Mouse (Mus musculus) lung, postnatal 36 days (tissue): ENCODE measurements at regions not wholly inside any gene's neighbourhood (a gene's known extent, or its start where the extent isn't known, plus 50 kb on each side); places are given as distances from the start of the nearest gene placed in this dataset.

ENCODE experiments used
- DNase-seq: peaks from one replicate; pipeline ENCODE4 v3.0.0; 2022; ENCODE audit warnings: mixed read lengths

DNA sequence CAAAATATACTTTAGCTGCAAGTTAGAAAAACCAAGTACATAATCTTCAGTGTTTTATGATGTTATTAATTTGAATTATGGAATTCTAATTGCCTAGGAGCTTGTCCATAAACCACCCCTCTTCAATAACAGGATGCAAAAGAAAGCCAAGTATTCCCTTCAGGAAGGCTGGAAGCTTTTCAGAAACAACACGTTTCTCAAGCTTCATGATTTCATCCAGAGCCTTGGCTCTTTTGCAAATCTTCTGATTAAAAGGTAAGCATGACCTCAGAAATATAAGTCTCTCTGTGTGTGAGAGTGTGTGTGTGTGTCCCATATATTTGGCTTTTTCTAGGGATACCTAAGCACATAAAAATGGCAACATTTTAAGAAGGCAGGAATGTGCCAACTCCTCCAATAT is 570.0 kb downstream of the Gm11232 start:
- no peak for DNase-seq

DNA sequence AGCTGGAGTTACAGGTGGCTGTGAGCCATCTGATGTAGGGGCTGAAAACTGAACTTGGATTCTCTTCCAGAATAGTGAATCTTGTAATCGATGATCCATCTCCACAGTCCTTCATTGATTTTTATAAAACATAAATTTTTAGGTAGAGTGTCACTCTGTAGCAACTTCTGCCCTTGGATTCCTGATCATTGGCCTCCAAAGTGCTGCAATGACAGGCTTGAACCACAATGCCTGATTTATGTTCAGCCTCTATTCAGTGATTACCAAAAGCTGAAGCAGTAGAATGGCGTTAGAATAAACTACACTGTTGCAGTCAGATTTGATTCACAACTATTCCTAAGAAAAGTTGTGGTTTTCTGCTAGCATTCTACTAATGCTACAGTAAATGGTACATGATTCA is 580.1 kb downstream of the Gm11232 start:
- DNase-seq, result no peak

DNA sequence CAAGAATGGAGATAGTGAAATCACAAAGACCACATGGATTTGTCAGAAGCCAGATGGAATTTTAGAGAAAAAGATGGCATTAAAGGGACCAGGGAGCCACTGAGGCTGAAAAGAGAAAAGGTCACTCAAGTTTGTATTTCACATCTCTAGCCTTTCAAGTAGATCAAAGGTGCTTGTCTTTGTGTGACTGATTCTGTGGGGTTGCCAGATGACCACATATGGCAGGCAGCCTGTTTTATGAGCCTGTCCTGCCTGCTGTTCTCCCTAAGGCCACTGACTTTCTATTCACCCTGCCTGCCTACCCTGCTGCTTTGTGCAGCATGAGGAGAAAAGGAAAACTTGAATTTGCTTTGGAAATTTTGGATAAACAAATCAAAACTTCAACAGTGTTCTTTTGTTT is 592.0 kb downstream of the Gm11232 start:
- DNase-seq, result no peak

DNA sequence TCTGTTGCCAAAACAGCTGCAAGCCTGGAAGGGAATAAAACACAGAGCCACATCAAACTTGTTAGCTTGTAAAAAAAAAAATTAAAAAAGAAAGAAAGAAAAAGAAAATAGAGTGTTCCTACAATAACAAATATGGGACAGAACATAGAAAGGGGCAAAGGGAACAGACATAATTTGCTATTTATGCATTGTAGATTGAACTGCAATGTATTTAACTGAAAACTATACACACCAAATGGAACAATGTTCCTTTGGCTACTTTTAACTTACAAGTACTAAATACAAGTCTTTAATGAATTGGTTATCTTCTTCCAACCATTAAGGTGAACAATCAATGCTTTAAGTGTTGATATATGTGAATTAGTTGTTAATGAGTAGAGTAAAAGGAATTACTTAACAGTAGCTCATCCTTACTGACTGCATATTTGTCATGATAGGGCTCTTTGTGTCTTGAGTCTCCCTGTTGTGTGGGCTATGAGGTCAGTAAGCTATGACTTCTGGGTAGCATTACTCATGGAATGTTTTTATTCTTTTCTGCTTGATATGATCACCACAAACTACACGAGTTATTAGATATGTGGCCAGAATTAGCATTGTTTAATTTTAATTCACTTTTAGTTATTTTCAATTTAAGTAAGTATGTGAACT is 597.0 kb upstream of the Megf9 start:
- no peak for DNase-seq

DNA sequence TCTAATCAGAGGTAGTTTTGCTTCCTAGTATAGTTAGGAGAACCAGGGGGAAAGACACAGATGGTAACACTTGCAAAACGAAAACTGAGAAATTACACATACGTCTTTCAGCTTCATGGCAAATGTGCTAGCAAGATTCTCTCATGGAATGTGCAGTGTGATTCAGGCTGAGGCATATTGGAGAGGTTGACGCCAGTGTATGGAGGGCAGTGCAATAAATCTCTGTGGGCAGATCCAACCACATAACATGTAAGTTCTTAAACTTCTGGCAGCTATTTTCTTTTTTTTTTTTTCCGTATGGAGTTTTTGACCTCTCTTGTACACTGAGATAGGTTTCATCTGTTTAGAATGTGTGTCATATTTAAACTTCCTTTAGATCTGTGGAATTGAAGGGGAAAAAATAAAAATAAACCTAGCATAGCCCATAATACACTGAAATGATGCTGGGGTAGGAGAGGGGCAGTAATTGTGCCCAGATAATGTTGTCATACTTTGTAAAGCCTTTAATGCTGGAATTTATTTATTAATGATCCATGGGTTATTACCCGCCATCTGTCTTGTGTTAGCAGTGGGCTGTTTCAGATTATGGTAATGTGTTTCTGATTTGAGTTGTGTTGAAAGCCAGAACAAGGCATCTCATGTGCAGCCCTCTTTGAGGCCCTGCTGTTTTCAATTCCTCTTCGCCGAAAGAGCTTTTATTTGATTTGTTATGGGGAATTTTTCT is 596.3 kb upstream of the Megf9 start:
- DNase-seq, result no peak

DNA sequence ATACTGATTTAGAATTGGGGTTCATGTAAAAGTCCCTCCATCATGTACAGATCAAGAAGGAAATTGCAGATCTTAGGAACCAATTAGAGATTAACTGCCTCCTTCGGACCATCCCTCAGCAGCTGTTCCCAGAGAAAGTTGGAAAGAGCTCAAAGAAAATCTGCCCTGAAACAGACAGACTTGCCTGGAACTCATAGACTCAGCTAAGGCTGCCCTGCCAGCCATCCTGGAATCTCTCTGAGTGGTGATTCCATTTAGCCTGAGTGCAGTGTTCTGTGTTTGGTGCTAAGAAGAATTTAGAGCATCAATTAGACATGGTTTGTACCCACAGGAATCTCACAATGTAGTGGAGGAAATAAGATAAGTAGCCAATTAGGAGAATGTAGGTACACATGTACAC is 594.5 kb upstream of the Megf9 start:
- no peak for DNase-seq
